Mouse (Mus musculus): ENCODE data around the gene Slc3a2.
"Not testable (repeated sequence)": the region's sequence is repeated elsewhere in the genome, so short reads cannot be mapped to it uniquely, and the experiment has no call there.

Slc3a2 gene

GRCm38 (mm10) chr19:8722907-8723573, at the start of gene Slc3a2:
Gene Slc3a2, minus strand, starts transcription at chr19:8723369.
- DNase-seq (ENCODE audit: low spot score in 2 of 2), result peak; percentile 79 to 93

- peak; percentile 49 to 79 for DNase-seq (ENCODE audit: low spot score in 2 of 2)
Measured at GRCm38 (mm10) chr19:8770567-8771270, 47.5 kb upstream of the Slc3a2 start, which contains the start of gene Tmem223. Gene Tmem223, plus strand, starts transcription at chr19:8770996.

- no peak for DNase-seq (ENCODE audit: low spot score in 2 of 2)
Measured at GRCm38 (mm10) chr19:8765562-8765961, 42.4 kb upstream of the Slc3a2 start.

DNA sequence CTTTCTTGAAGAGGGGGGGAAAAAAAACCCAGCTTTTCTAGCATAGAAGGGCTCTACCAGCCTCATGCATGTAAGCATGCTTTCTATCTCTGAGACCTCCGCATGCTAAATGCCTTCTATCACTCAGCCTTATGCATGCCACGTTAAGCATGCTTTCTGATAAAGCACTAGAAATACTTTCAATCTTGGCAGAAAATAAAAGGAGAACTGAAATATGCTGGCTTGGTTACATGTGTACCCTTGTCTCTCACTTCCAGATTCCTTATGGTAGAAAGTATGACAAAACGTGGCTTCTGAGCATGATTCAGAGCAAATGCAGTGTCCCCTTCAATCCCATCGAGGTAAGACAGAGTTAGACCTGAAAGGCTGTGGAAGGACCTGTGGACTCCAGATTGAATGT, 40.1 kb upstream of the Slc3a2 start:
- DNase-seq (ENCODE audit: low spot score in 2 of 2), result no peak

DNA sequence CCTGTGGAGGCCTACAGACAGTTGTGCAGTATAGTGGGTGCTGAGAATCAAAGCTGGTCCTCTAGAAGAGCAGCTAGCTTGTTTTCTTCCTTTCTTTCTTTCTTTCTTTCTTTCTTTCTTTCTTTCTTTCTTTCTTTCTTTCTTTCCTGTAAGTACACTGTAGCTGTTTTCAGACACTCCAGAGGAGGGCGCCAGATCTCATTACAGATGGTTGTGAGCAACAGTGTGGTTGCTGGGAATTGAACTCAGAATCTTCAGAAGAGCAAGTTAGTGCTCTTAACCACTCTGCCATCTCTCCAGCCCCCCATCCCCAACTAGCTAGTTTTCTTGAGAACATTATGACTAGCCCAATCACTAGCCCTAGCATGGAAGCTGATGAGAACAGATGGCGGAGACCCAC, 37.6 kb upstream of the Slc3a2 start:
- DNase-seq (ENCODE audit: low spot score in 2 of 2), result no peak

- no peak for DNase-seq (ENCODE audit: low spot score in 2 of 2)
Measured at GRCm38 (mm10) chr19:8758899-8759298, 35.7 kb upstream of the Slc3a2 start.

DNA sequence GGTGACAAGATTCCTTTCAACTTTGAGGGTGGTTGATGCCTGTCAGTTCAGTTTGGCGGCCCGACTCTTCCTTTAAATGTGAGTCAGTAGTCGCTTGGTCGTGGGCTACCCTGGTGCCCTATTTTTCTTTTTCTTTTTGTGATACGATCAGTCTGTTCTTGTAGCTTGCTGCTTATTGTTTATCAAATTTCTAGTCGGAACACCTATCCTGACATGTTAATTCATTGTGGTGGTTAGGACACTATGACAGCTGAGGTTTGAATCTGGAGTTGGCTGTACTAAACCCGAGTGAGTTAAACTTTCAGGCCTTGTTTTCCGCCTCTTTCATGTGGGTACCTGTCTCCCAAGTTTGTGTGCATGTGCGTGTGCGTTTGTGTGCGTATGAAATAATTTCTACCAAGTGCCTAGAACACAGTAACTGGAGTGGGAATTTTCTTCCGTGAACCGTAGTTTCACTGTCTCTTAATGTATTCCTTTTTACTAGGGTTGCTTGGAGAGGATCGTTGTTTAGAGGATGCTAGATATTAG, 34.4 kb upstream of the Slc3a2 start:
- no peak for DNase-seq (ENCODE audit: low spot score in 2 of 2)

DNA sequence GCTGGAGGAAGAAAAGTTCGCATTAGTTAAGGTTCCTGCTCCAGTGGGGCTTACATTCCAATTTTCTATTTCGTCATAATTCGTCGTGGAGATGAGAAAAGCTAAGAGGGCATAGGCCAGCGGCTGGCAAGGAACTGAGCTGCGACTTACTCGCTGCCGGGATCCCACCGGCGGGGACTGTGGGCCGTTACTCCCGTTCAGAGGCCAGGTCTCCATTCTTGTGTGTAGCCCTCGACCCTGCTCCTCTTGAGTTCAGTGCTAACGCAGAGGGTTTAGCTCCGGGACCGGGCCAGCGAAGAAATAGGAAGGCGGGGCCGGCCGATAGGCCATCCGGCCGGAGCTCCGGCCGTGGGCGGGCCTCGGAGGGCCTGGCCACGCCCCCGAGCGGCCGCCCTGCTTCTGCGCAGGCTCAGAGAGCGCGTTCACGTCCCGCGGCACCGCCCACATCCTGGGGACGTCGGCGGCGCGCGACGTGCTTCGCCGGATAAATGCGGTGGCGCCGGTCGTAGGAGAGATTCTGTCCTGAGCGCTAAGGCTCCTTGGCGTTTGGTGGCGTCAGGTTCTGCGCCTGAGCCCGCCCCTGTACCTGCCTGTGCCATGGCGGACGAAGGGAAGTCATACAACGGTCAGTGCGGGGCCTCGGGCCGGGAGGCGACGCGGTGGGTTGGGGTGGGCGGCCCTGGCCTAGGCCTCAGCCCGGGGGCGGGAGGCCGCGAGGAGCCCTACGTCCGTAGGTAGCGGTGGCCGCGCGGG, 33.6 kb upstream of the Slc3a2 start, which contains the start of gene Nxf1:
Nxf1 (plus strand) TSS at position 439 of the 753 bp plus-strand sequence.
- DNase-seq (ENCODE audit: low spot score in 2 of 2), result peak; percentile 75 to 93

GRCm38 (mm10) chr19:8755652-8756051, 32.5 kb upstream of the Slc3a2 start:
- no peak for DNase-seq (ENCODE audit: low spot score in 2 of 2)

- no peak for DNase-seq (ENCODE audit: low spot score in 2 of 2)
Measured at GRCm38 (mm10) chr19:8747368-8747767, 24.2 kb upstream of the Slc3a2 start.

- no peak for DNase-seq (ENCODE audit: low spot score in 2 of 2)
Measured at GRCm38 (mm10) chr19:8745382-8745781, 22.2 kb upstream of the Slc3a2 start.

DNA sequence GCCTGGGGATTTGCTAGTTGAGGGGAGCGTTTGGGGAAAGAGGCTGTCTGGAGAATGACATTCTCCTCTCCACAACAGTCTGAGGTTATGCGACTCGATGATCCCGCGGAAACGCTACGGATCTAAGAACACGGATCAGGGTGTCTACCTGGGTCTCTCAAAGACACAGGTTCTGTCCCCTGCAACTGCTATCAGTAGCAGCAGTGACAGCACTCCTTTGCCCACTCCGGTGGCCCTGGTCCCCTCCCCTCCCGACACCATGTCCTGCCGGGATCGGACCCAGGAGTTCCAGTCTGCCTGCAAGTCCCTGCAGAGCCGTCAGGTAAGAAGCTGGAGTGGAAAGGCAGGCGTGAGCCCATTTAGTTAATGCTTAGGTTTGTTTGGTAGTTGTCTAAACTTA, 19.0 kb upstream of the Slc3a2 start:
- DNase-seq (ENCODE audit: low spot score in 2 of 2), result no peak

GRCm38 (mm10) chr19:8741243-8741869, 18.2 kb upstream of the Slc3a2 start, which contains the start of gene Stx5a:
Gene Stx5a, plus strand, starts transcription at chr19:8741413.
- DNase-seq (ENCODE audit: low spot score in 2 of 2), result peak; percentile 81 to 89

DNA sequence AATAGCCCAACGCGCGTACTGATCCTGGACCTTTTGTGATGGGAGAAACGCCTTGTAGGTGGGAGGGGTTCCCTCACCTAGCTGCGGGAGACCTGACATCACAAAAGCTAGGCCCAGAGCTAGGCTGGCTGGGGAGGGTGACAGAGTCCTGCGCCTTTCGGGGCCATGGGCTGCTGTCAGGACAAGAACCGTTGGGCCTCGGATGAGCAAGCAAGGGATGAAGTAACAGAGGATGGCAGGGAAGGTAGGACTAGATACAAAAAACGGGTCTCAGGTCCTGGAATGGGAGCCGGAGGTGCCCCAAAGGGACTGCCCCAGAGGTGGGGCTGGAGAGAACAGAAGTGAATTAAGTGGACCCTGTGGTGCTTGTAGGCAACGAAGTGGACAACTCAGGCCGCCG, 17.4 kb upstream of the Slc3a2 start, which contains the start of gene 1700092M07Rik:
1700092M07Rik (plus strand) TSS at position 116 of the 400 bp plus-strand sequence.
- no peak for DNase-seq (ENCODE audit: low spot score in 2 of 2)

DNA sequence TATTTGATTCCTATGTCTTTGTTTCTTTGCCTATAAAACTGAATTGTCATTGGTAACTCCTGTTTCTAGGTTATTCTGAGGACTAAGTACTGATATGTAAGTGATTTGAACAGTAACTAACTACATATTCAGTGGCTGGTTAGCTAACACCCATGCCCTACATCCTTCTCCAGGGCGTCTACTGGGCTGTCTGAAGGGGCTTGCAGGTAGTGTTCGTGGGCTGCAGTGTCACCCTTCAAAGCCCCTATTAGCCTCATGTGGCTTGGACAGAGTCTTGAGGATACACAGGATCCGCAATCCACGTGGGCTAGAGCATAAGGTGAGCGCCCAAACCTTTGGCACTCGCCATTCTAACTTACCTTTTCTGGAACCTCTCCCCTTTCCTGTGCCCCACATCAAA, 16.5 kb upstream of the Slc3a2 start:
- DNase-seq (ENCODE audit: low spot score in 2 of 2), result no peak

DNA sequence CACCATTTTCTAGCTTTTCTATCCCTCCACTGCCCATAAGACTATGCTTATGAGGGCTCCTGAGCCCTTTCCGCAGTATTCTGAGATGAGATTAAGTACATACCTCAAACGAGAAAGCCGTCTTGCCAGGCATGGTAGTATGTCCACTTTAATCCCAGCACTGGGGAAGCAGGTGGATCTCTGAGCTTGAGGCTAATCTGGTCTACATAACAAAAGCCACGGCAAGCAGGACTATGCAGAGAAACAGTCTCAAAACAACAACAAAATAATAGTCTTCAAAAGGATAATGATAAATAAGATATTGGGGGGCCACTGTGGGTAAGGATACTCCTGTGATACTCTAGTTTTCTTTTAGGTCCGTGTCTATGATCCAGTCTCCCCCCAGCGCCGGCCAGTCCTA, 15.7 kb upstream of the Slc3a2 start:
- DNase-seq (ENCODE audit: low spot score in 2 of 2), result no peak

DNA sequence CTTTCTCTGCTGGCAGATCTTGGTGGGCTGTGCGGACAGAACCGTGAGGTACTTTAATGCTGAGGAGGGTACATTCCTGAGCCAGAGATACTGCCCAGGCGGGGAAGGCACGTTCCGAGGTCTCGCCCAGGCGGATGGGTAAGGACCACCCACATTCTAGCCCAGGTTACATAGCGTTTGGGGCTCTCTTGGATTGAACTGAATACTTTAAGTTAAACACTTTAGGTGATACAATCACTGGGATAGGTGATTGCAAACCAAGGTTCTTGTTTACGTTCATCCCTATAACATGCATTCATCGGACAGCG, 12.9 kb upstream of the Slc3a2 start:
- DNase-seq (ENCODE audit: low spot score in 2 of 2), result no peak

DNA sequence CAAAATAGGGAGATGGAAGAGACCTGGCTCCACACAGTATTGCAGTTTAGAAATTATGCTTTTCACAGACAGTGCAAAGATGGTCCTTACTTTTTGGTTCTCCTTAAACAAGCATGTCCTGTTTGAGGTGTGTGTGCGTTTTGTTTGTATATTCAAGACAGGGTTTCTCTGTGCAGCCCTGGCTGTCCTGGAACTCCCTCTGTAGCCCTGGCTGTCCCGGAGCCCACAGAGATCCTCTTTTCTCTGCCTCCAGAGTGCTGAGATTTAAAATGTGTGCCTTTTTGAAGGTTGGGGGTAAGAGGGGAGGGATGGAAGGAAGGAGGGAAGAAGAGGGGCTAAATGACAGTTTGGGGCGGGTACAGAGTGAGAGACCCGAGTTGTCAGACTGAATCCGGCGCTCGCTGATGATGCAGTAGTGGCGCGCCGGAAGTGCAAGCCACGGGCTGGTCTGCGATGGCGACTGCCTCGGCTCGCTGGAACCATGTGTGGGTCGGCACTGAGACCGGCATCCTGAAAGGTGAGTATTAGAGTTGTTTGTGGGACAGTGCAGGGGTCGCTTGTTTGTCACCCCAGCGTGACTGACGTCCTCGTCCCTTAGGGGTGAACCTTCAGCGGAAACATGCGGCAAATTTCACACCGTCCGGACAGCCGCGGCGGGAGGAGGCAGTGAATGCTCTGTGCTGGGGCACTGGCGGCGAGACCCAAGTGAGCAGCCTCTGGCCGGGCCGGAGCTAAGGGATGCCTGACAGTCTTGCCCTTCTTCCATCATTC, 12.4 kb upstream of the Slc3a2 start, which contains the start of gene Wdr74:
Wdr74 (plus strand) TSS at position 439 of the 771 bp plus-strand sequence.
- peak; percentile 86 to 96 for DNase-seq (ENCODE audit: low spot score in 2 of 2)

DNA sequence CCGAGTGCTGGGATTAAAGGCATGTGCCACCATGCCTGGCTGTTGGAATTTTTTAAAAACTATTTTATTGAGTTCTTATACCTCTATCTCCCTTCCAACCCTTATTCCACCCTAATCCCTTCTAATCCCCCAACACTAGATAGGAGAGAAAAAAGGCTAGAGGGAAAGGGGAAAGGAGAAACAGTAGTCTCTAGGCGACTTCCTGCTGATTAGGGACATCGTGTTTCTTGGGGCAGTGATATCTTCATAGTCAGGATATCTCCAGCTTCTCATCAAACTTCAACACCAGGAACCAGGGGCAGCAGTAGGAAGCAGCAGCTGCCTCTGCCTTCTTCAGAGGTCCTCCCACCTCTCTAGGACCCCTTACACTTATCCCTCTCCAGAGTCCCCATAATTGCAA, 11.2 kb upstream of the Slc3a2 start:
- DNase-seq (ENCODE audit: low spot score in 2 of 2), result no peak

DNA sequence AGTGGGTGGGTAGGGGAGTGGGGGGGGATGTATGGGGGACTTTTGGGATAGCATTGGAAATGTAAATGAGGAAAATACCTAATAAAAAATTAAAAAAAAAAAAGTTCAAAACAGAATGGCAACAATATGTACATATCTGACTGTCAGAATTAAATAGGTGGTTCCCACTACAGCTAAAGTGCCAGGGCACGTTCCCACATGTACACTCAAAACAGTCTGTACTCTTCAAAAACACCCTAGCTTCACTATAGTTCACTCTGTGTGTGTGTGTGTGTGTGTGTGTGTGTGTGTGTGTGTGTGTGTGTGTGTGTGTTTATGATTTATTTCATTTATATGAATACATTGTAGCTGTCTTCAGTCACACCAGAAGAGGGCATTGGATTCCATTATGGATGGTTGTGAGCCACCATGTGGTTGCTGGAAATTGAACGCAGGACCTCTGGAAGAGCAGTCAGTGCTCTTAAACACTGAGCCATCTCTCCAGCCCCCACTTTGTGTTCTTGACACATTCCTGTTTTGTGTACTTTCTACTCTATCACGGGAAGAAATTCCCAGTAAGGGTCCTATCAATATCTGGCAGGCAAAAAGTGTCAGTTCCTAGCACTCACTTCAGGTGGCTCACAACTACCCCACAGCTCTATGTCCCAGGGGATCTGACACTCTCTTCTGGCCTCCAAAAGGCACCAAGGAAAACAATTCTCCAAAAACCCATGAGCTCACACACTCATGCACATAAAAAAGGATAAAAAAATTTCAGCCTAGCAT, 5.3 kb upstream of the Slc3a2 start:
- not testable (repeated sequence) for DNase-seq (ENCODE audit: low spot score in 2 of 2)
